Mouse (Mus musculus) liver, adult 2 months (tissue): ENCODE results near the gene Ehbp1.

Source experiments
- CTCF ChIP-seq: fragments of 200-500 bp; IDR thresholded peaks from 2 replicates; pipeline ENCODE4 v1.5.1; 2011; ENCODE audit warnings: low read depth, low read length, control low read depth
- POLR2A ChIP-seq: fragments of 200-500 bp; IDR thresholded peaks from 2 replicates; pipeline ENCODE4 v1.6.1; 2011; ENCODE audit warnings: low read length, control low read depth; ENCODE audit not compliant: insufficient read depth; ENCODE audit errors: extremely low read depth

DNA sequence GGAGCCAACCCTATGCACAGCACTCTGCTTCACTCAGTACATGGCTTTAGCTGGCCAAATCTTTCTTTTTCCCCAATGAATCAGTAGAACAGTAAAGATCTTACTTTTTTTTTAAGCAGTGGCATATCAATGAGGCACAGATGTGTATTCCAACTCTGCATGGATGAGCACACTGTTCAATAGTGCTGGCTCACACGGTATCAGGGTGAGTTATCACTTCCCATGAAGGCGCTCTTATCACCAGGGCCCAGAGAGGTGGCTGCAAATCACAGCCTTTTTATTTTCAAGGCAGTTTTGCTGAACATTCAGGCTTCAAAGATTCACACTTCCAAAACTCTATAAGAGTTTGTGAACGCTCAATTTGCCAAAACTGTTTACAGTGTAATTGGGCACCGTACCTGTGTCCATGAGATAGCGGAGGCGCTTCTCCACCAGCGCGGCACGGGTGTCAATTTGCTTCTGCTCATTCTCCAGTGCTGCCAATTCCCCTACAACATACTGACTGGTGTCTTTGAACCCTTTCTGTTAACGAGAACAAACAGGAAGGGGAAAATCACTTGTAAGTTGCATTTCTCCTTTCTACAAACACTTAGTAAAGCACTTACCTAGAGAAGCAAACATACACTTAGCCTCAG is 288.9 kb downstream of the Ehbp1 start:
- TF ChIP-seq CTCF (no peak), POLR2A (no peak)
